Mouse (Mus musculus) forebrain, embryonic 13.5 days (tissue): ENCODE measurements at regions not wholly inside any gene's neighbourhood (a gene's known extent, or its start where the extent isn't known, plus 50 kb on each side); places are given as distances from the start of the nearest gene placed in this dataset.

ENCODE experiments used
- ATAC-seq: fragments of 200-750 bp; cut with Nextera tagmentation; 2 replicates; pipeline ENCODE4 v1.8.0; 2017
- H3K27ac ChIP-seq: fragments of 300-500 bp; sonication (generic); 2 replicates; pipeline ENCODE4 v1.5.1; 2015; ENCODE audit warnings: inconsistent platforms, mild to moderate bottlenecking, moderate library complexity
- H3K27me3 ChIP-seq: fragments of 300-500 bp; sonication (generic); 2 replicates; pipeline ENCODE4 v1.6.1; 2015; ENCODE audit warnings: mild to moderate bottlenecking, inconsistent platforms
- H3K36me3 ChIP-seq: fragments of 300-500 bp; sonication (generic); 2 replicates; pipeline ENCODE4 v1.6.1; 2015; ENCODE audit warnings: mild to moderate bottlenecking, inconsistent platforms; ENCODE audit not compliant: poor library complexity, severe bottlenecking
- H3K4me1 ChIP-seq: fragments of 300-500 bp; sonication (generic); 2 replicates; pipeline ENCODE4 v1.6.1; 2015; ENCODE audit warnings: inconsistent platforms
- H3K4me2 ChIP-seq: fragments of 300-500 bp; sonication (generic); 2 replicates; pipeline ENCODE4 v1.6.1; 2015; ENCODE audit warnings: inconsistent platforms, mild to moderate bottlenecking, moderate library complexity
- H3K4me3 ChIP-seq: fragments of 300-500 bp; sonication (generic); 2 replicates; pipeline ENCODE4 v1.5.1; 2015; ENCODE audit warnings: mild to moderate bottlenecking, inconsistent platforms
- H3K9ac ChIP-seq: fragments of 300-500 bp; sonication (generic); 2 replicates; pipeline ENCODE4 v1.6.1; 2015; ENCODE audit warnings: mild to moderate bottlenecking, inconsistent platforms
- H3K9me3 ChIP-seq: fragments of 300-500 bp; sonication (generic); replicated peaks from 2 replicates; pipeline ENCODE4 v1.6.1; 2016; ENCODE audit warnings: inconsistent platforms
- WGBS: fragments of 180-500 bp; shearing (Covaris S2); methylation state at CpG from one replicate; pipeline ENCODE4 v1.1.7; 2015; 5-methylcytosine and 5-hydroxymethylcytosine counted together

GRCm38 (mm10) chr2:19714025-19714424, 56.5 kb downstream of the Otud1 start:
- Histone ChIP-seq H3K4me1 (no peaks in the 10 kb centered on the region), H3K4me3 (no peak overlapping the region), H3K9me3 (no peaks in the 10 kb centered on the region), H3K36me3 (no peaks in the 10 kb centered on the region), H3K9ac (no peak overlapping the region), H3K27ac (no peak overlapping the region), H3K4me2 (no peak overlapping the region), H3K27me3 (no peaks in the 10 kb centered on the region)
- ATAC-seq: no peak
- WGBS: 86% methylated on average over 3 of the region's 3 CpGs

DNA sequence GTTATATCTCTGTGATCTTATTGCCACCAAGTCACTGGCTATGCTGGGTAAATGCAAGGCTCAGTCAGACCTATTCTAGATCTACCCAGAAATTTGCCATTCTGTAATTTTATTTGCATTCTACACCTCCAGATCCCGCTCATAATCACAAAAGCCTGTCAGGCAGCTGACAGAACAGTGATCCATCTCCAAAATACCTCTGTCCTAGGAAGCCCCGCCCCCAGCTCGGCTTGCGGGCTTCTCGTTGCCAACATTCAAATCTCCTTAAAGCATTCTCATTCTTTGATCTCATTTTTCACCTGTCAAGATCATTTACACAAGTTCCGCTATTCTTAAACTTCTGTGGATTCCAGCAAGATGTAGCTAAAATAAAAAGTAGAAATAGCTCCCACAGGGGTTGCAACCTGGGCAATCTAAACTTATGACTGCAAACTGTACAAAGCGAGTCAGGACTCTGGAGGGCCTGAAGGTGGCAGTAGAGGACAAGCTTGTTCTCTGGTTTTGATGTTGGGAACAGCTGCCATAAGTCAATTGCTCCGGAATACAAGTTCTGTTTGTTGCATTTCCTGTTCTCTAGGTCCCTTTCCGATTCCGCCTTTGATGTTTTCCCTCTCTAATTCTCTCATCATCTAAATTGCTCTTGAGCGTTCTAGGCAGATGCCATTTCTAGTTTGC, 58.1 kb downstream of the Otud1 start:
- peak; percentile 89 for ATAC-seq
- Histone ChIP-seq H3K9ac (no peak overlapping the region), H3K36me3 (no peaks in the 10 kb centered on the region), H3K27ac (no peak overlapping the region), H3K4me3 (no peak overlapping the region), H3K4me2 (peak overlapping the region; percentile 42), H3K9me3 (no peaks in the 10 kb centered on the region), H3K4me1 (no peaks in the 10 kb centered on the region), H3K27me3 (no peaks in the 10 kb centered on the region)
- WGBS: 32% methylated on average over 11 of the region's 11 CpGs

DNA sequence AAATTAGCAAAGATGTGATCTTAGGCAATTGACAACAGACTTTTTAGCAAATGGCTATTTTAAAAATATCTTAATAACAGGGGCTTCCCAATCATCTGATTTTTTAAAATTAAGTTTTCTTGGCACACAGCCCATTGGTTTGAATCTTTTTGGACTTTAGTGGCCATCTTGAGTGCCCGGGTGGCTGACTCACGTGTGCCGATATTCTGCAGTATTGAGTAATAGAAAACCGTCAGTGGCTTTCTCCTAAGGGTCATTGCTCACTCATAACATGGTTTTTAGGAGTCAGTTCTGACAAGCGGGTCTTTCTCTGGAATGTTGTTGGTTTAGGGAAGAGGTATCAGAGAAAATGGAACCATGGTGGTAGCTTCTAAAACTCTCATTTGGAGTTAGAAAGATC, 58.8 kb downstream of the Otud1 start:
- 96% methylated on average over 5 of the region's 5 CpGs for WGBS
- Histone ChIP-seq H3K27ac (no peak overlapping the region), H3K9me3 (no peaks in the 10 kb centered on the region), H3K4me2 (no peak overlapping the region), H3K9ac (no peak overlapping the region), H3K27me3 (no peaks in the 10 kb centered on the region), H3K4me3 (no peak overlapping the region), H3K36me3 (no peaks in the 10 kb centered on the region), H3K4me1 (no peaks in the 10 kb centered on the region)
- ATAC-seq: no peak

GRCm38 (mm10) chr2:19726085-19726484, 68.5 kb downstream of the Otud1 start:
- no peak for ATAC-seq
- Histone ChIP-seq H3K9me3 (no peaks in the 10 kb centered on the region), H3K27me3 (no peaks in the 10 kb centered on the region), H3K4me1 (no peaks in the 10 kb centered on the region), H3K9ac (no peak overlapping the region), H3K4me2 (no peak overlapping the region), H3K36me3 (no peaks in the 10 kb centered on the region), H3K27ac (no peak overlapping the region), H3K4me3 (no peak overlapping the region)
- WGBS: 85% methylated on average over 6 of the region's 6 CpGs

- WGBS: 11% methylated on average over 9 of the region's 9 CpGs
- H3K4me2 ChIP-seq: no peak overlapping the region
- no peaks in the 10 kb centered on the region for H3K27me3 ChIP-seq
- no peaks in the 10 kb centered on the region for H3K4me1 ChIP-seq
- no peak overlapping the region for H3K27ac ChIP-seq
- ATAC-seq: no peak
- no peak overlapping the region for H3K4me3 ChIP-seq
- no peaks in the 10 kb centered on the region for H3K36me3 ChIP-seq
- no peaks in the 10 kb centered on the region for H3K9me3 ChIP-seq
- H3K9ac ChIP-seq: no peak overlapping the region
Measured at GRCm38 (mm10) chr2:19726904-19727303, 69.4 kb downstream of the Otud1 start.

DNA sequence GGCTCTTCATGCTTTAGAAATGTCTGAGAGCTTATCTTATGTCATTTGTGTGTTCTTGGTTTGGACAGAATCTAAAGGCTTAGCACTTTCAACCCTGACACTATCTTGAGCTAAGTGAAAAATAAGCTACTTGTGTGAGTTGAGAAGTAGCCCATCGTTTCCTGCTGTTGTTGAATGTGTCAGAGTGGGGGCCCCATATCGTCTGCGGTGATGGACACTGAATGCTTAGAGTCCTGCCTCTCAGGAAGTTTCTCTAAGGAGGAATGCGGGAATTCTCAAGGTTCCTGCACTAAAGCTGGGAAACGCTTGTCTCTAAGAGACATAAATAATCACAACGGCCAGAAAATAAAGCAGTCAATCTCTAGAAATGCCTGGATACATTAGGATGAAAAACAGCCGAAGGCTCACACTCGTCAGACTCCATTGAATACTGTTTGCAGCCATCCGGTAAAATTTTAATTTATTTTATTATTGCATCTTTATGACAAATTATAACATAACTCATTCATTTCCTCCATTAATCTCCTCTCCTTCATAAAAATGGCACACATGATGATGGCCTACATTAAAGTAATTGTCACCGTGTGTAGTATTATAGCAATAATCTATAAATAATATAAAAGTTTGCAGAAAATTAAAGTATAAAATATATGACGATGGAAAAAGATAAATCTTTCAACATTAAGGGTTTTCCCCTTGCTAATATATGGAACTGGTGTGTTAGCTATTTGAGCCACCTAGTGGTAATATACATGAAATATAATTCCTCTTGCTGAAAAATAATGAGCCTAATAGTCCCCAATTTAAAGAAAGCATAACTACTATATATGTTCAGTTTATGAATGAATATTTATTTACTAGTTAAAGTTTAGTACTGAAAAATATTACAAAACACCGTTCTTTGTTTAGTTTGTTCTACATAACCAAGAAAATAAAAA, 75.6 kb downstream of the Otud1 start:
- no peaks in the 10 kb centered on the region for H3K4me1 ChIP-seq
- no peak for ATAC-seq
- H3K4me3 ChIP-seq: no peak overlapping the region
- no peaks in the 10 kb centered on the region for H3K9me3 ChIP-seq
- no peak overlapping the region for H3K4me2 ChIP-seq
- H3K27me3 ChIP-seq: no peaks in the 10 kb centered on the region
- H3K36me3 ChIP-seq: no peaks in the 10 kb centered on the region
- WGBS: 76% methylated on average over 12 of the region's 12 CpGs
- H3K27ac ChIP-seq: no peak overlapping the region
- no peak overlapping the region for H3K9ac ChIP-seq

DNA sequence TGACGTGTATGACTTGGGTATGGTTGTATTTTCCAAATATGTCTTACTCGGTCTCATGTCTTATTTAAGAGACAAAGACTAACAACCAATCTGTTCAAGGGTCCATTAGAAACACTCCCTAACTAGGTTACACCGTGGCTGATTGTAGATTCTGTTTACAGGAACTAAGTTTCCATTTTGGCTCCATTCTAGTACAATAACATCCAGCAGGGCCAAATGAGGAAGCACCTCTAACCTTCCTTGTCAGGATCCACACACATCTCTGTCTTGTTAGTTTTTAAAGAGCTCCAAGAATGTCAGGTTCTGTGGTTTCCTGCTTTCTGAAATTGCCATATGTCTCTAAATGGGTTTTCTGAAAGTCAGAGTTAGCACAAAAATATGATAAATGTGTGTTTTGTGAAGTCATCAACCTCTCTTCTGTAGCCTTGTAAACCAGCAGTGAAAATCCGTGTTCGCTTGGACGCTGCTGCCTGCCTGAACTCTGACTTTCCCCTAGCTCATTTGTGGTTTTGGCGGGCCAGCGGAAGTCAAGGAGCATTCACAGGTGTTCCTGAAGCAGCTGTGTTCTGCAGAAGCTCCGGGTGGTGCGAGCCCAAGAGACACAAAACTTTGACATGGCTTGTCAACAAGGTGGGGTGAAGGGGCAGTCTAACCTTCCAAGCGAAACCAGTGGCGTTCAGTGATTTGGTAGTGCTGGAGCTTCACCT, 76.8 kb downstream of the Otud1 start:
- H3K4me1 ChIP-seq: no peaks in the 10 kb centered on the region
- no peak overlapping the region for H3K27ac ChIP-seq
- ATAC-seq: no peak
- H3K27me3 ChIP-seq: no peaks in the 10 kb centered on the region
- H3K4me3 ChIP-seq: no peak overlapping the region
- no peak overlapping the region for H3K4me2 ChIP-seq
- H3K9me3 ChIP-seq: no peaks in the 10 kb centered on the region
- H3K36me3 ChIP-seq: no peaks in the 10 kb centered on the region
- no peak overlapping the region for H3K9ac ChIP-seq
- WGBS: 87% methylated on average over 12 of the region's 12 CpGs

DNA sequence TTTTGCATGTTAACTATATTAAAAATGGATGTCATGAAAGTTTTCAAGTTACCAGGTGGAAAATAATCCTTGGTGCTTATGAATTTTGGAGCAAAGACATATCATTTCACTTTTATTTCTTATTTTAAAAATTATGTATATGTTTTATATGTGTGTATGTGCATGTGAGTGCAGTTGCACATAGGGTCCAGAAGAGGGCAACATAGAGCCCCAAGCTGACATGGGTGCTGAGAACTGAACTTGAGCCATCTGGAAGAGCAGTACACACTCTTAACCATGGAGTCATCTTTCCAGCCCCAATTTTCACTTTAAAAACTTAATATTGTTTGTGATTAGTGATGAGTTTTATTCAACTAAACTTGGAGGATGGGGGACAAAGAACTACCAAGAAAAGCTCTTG, 84.0 kb downstream of the Otud1 start:
- Histone ChIP-seq H3K27me3 (no peaks in the 10 kb centered on the region), H3K9ac (no peak overlapping the region), H3K9me3 (0 out of 2 replicates have a peak, but pooled peaks cover 3% of the 10 kb centered on the region), H3K27ac (no peak overlapping the region), H3K4me2 (no peak overlapping the region), H3K4me1 (no peaks in the 10 kb centered on the region), H3K4me3 (no peak overlapping the region), H3K36me3 (no peaks in the 10 kb centered on the region)
- ATAC-seq: no peak

GRCm38 (mm10) chr2:19743467-19743866, 85.9 kb downstream of the Otud1 start:
- WGBS: 74% methylated on average over 4 of the region's 4 CpGs
- Histone ChIP-seq H3K4me2 (no peak overlapping the region), H3K36me3 (no peaks in the 10 kb centered on the region), H3K27me3 (no peaks in the 10 kb centered on the region), H3K4me1 (no peaks in the 10 kb centered on the region), H3K4me3 (no peak overlapping the region), H3K27ac (no peak overlapping the region), H3K9ac (no peak overlapping the region), H3K9me3 (0 out of 2 replicates have a peak, but pooled peaks cover 3% of the 10 kb centered on the region)
- ATAC-seq: no peak

- Histone ChIP-seq H3K27me3 (no peaks in the 10 kb centered on the region), H3K9me3 (0 out of 2 replicates have a peak, but pooled peaks cover 3% of the 10 kb centered on the region), H3K9ac (no peak overlapping the region), H3K36me3 (no peaks in the 10 kb centered on the region), H3K4me2 (no peak overlapping the region), H3K27ac (no peak overlapping the region), H3K4me1 (no peaks in the 10 kb centered on the region), H3K4me3 (no peak overlapping the region)
- no peak for ATAC-seq
- WGBS: 96% methylated on average over 2 of the region's 2 CpGs
Measured at GRCm38 (mm10) chr2:19744986-19745660, 87.6 kb downstream of the Otud1 start.

- Histone ChIP-seq H3K4me2 (no peak overlapping the region), H3K27me3 (no peaks in the 10 kb centered on the region), H3K4me1 (no peaks in the 10 kb centered on the region), H3K4me3 (no peak overlapping the region), H3K27ac (no peak overlapping the region), H3K36me3 (no peaks in the 10 kb centered on the region), H3K9me3 (no peaks in the 10 kb centered on the region), H3K9ac (no peak overlapping the region)
- 93% methylated on average over 11 of the region's 11 CpGs for WGBS
- ATAC-seq: no peak
Measured at GRCm38 (mm10) chr2:19752753-19753152, 95.2 kb downstream of the Otud1 start.

DNA sequence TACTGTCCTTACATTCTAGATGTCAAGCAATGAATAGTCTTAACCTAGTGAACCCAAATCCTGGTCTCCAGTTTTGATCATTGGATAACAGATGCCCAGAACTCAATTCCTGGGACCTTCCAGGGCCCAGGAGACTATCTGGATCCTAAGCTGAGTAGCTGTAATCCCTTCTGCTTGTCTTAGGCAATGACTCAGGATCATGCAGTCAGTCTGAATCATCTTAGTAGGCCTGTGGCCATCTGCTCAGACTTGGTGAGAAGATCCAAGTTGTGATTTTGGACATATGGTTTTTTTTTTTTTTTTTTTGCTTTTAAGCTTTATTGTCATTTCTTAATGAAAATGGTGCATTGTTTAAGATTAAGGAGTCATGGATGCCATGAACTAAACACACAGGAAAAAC, 95.9 kb downstream of the Otud1 start:
- Histone ChIP-seq H3K9me3 (no peaks in the 10 kb centered on the region), H3K4me2 (no peak overlapping the region), H3K27ac (no peak overlapping the region), H3K36me3 (no peaks in the 10 kb centered on the region), H3K27me3 (no peaks in the 10 kb centered on the region), H3K4me3 (no peak overlapping the region), H3K4me1 (no peaks in the 10 kb centered on the region), H3K9ac (no peak overlapping the region)
- ATAC-seq: no peak
